Mouse (Mus musculus) layer of hippocampus, adult 18-20 months (tissue): ENCODE results near the gene Cmtm7. TPM values are rescaled to one million over a fixed set of nuclear protein-coding genes. Genes with fewer than 3 reads are reported as not detected.

Experiments
- DNase-seq, 2 experiments: peaks; one replicate each; pipeline ENCODE4 v3.0.0; 2022; ENCODE audit warnings: low spot score in 2 of 2
- long read RNA-seq: library from polyadenylated mRNA; stranded (forward); transcript quantifications from one replicate; pipeline ENCODE4 v2.0.0, GENCODE M21; 2021
- total RNA-seq, 2 experiments: library from RNA; stranded (reverse); gene quantifications; 2 replicates each; pipeline ENCODE4 v1.2.3; 2021

The Cmtm7 gene
- total RNA-seq, result 1 to 10 TPM; 4.2 to 5.6 TPM
- long read RNA-seq, partial matches to known transcripts, result 0 of 3 reads
- long read RNA-seq, other reads (novel, unspliced or antisense), result 1 of 3 reads

DNA sequence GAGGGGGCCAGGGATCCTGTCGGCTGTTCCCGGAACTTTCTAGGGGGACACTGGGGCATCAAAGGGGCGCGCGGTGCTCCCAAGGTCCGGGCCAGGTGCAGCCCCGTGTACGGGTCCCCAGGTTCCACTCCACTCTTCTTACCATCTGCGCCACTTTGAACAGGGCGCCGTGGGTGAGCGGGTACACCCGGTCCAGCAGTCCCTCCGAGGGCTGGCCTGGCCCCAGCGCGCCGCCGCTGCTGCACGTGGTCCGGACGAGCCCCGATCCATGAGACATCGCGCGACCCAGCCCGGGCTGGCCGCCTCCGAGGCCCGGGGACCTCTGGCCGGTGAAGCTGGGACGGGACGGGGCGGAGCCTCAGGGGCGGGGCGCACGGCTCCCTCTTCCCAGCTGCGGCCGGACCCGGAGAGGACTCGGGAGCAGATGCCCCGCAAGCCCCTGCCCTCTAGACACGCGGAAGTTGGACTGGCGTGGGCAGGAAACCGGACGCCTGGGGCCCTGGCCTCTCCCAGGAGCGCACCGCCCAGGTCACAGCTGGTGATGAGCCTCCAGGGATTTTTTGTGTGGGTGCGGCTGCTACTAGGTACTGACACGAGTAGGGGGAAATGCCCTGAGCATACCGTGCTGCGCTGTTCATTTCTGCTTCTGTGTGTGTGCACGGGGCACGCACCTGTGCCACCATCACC lies at the start of gene Cmtm7:
TSS of gene Cmtm7 (minus strand) at position 331 of the 687 bp plus-strand sequence.
- peak in 1 of 2 experiments; percentile 10 for DNase-seq

- no peak for DNase-seq
These were observed 48.7 kb upstream of the Cmtm7 start for GRCm38 (mm10) chr9:114830351-114830750.

- no peak for DNase-seq
These were observed 48.0 kb upstream of the Cmtm7 start for GRCm38 (mm10) chr9:114829669-114830068.

DNA sequence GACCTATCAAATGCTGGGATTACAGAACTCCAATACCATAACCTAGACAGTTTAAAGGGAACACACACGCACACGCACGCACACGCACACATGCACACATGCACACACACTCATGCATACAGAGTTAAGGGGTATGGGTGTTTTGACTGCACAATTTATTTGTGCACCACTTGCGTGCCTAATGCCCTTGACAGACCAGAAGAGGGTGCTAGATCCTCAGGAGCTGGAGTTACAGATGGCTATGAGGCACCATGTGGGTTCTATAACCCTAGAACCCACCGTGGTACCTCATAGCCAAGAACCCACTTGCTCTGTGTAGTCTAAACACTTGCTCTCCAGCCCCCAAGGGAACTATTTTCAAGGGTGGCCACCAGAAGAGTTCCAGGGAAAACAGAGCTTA lies 46.7 kb upstream of the Cmtm7 start:
- DNase-seq, result no peak

DNA sequence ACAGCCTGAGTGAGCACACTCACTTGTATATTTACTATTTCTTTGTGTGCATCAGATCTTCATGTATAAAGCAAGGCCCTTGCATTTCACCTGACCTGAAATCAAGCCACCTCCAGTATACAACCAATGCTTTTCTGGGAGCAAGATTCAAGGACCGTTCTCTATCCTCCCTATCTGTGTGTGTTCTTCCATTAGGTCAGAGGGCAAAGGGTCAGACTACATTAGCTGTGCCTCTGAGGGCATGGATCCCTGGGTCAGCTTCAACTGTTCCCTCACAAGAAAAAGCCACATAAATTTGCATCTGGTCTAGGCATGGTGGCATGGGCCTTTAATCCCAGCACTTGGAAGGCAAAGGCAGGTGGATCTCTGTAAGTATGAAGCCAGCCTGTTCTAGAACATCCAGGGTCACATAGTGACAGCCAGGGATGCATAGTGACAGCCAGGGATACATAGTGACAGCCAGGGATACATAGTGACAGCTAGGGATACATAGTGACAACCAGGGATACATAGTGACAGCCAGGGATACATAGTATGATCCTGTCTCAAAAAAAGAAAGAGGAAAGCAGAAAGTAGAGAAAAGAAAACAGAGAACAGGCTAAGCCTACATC lies 45.7 kb upstream of the Cmtm7 start:
- no peak for DNase-seq

DNA sequence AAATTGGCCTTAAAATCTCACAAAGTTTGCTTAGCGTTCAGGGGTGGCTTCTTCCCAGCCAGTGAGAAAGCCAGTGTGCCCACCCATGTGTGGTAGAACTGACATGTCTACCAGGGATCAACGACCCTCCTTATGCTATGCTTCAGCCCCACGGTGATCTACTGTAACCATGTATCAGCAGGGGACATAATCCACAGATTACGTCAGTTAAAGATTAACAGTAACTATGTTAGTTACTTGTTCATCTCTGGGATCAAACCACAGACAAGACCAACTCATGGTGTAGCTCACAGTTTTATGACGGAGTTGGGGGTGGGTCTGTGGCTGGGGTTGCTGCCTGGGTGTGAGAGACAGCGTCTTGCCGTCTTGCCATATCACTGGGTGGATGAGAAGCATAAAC lies 42.5 kb upstream of the Cmtm7 start:
- DNase-seq, result no peak

DNA sequence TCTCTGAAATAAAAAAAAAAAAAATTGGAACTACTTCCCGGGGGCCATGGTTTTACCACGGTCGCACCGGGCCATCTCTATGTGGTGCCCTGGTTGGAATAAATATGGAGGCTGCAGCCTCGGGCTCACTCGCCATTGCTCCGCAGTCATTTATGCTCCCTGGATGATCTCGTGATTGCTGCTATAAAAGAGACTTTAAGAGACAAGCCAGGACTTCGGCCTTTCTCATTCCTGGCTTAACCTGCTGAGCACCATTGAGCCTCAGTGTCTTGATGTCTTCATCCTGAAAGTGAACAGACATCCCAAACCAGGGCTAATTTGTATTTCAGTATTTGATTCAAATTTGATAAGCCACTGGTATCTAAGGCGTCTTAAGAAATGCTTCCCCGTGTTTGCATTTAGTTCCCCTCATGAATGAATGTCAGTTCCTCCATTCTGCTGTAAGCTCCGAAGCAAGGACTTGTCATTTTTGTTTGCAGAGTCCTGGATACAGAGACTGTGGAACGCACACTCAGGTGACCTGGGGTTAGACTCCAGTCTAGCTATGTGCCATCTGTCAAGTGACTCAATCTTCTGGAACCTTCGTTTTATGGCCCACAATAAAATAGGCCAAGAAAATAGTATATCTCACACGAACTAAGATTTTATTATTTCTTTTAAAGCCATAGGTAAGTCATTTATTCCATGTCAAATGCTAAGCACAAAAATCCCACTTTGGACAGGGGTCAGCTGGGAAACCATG lies 40.1 kb upstream of the Cmtm7 start:
- no peak for DNase-seq

DNA sequence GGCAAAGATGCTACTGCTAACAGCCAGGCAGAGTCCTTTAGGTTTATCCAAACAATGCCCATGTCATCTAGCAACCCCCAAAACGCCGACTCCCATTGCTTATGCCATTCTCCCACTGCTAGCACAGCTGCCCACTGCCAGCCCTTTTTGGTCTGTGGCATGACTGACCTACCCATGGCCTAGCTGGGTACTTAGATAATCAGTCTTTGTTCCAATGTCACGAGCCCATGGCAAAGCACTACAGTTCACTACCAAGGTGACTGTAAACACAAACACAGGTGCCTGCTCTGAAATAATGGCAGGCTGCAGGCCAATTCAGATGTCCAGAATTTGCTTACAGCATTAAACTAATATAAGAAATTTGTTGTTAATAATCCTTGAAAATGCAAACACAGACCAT lies 37.3 kb upstream of the Cmtm7 start:
- DNase-seq, result no peak

DNA sequence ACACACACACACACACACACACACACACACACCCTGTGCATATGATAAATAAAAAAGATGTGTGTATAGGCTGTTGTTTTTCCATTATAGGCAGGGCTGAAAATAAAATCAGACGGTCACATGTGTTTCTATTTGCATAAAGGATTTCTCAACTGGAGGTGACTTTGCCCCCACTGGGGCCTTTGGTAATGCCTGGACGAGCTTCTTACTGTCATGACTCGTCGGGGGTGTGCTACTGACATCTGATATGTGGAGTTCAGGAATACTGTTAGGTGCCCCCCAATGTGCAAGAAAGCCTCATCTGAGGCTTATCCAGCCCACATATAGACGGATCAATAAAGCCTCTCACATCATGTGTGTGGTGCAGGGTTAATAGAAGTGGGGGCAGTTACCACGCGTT lies 35.4 kb upstream of the Cmtm7 start:
- DNase-seq, result no peak

GRCm38 (mm10) chr9:114816121-114816520 lies 34.5 kb upstream of the Cmtm7 start:
- DNase-seq, result no peak

DNA sequence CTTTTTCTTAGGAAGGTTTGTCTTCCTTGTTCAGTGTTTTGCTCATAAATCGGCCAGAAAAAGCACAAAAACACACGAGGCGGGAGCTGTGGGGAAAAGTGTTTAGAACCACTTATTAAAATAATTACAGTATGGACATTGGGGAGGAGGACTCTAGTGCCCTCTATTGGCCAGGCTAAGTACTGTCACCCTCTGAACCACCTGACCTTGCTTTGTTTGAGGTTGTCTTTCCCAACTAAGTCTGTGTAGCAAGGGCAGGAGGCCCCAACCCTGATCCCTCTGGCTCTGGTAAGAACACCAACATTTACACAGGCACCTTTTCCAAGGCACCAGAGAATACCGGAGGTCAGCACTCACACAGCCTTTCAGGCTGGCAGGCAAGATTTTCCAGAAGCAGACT lies 33.7 kb upstream of the Cmtm7 start:
- DNase-seq, result peak in 1 of 2 experiments; percentile 37

- no peak for DNase-seq
These were observed 30.3 kb upstream of the Cmtm7 start for GRCm38 (mm10) chr9:114812001-114812400.

DNA sequence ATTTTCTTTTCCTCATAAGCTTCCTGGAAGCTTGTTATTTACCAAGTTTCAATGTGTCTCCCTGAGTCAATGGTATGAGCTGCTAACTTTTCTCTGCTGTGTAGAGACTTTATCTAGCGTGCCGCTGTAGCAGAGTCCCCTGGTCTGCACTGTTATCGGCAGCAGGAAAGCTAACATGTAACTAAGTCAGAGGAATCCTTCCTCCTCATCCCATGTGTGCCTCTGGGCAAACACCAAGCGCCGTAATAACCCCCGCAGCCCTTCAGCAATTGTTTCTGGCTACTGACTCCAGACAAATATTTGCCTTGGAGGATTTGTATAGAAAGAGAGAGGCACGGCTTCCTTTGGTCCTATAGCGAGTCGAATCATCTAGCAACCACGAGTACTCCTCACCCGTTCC lies 29.2 kb upstream of the Cmtm7 start:
- DNase-seq, result no peak

- no peak for DNase-seq
These were observed 27.0 kb upstream of the Cmtm7 start for GRCm38 (mm10) chr9:114808671-114809070.

DNA sequence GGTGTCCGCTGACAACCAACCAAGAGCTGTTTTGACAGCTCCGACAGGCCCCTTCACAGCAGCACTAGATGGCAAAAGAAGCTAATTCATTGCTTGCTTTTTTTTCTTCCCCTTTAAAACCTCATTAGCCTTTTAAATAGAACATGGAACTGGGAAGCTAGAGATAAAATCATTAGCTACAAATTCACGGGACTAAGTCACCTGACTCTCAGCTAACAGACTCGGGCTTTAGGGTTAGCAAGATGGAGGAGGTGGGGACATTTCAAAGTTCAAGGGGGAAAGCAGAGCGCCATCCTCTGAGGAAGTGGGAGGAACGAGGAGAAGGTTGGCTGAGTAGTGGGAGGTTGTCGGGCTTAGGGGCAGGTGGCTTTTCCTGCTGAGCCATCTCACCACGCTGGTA lies 25.6 kb upstream of the Cmtm7 start:
- no peak for DNase-seq

DNA sequence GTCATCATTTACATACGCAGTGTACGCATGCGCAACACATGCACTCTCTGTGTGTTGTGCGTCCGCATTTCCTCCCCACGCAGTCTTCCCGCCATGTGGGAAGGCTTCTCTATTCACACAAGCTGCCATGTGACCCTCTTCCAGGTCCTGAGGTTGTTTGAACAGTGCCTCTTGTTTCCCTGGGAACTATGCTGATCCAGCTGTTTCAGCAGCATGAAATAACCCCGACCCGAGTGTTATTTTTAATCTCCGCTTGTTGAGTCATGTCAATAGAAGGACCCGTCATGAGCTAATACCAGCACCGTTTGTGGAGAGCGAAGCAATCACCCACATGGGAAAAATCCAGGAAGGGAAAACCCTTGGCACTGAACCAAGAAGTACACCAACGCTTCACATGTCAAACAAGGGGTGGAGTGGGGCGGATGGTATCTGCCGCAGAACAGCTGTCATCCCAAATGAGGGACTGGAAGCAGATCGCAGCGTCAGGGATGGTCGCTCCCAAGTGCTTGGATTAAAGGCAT lies 23.6 kb upstream of the Cmtm7 start:
- DNase-seq, result peak; percentile 83 to 90

- DNase-seq, result no peak
These were observed 20.5 kb upstream of the Cmtm7 start for GRCm38 (mm10) chr9:114802191-114802590.

GRCm38 (mm10) chr9:114801301-114801700 lies 19.6 kb upstream of the Cmtm7 start:
- no peak for DNase-seq

- DNase-seq, result no peak
These were observed 17.9 kb upstream of the Cmtm7 start for GRCm38 (mm10) chr9:114799498-114800107.

- DNase-seq, result no peak
These were observed 17.2 kb upstream of the Cmtm7 start for GRCm38 (mm10) chr9:114798845-114799244.

DNA sequence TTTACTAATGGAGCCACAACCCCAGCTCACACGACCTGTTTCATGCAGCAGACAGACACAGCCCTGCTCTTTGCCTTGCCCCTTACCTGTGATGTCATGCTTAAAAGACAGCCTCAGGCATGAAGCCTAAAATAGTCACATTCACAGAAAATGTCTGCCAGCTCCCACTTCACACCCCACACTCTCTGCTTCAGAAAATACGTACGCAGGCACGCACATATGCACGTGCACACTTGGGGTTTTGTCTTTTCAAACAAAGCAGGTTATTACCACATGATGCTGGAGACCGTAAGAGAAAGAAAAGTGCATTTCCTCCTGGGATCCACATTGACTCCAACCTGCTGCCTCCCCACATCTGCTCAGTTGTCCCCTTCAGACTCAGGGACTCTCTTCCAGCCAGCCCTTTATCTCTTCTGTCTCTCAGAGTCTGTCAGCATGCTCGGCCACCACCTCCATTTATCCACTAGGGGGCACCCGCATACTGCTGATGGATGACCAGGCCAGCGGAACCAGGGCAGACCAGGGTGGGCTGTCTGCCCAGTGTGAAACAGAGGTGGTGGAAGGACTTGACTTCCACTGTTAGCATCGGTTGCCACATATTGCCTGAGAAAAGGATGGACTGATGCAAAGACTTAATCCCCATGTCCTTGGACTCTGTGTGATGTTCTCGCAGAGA lies 15.8 kb upstream of the Cmtm7 start:
- peak; percentile 81 to 93 for DNase-seq
